Mouse (Mus musculus) midbrain, embryonic 14.5 days (tissue): ENCODE measurements around the gene Gm49325. TPM values are rescaled to one million over a fixed set of nuclear protein-coding genes. Genes with fewer than 3 reads are reported as not detected.

Experiments
- ATAC-seq: fragments of 200-750 bp; cut with Nextera tagmentation; 2 replicates; pipeline ENCODE4 v1.8.0; 2017; ENCODE audit warnings: moderate number of reproducible peaks, moderate library complexity; ENCODE audit not compliant: low FRiP score, low TSS enrichment
- DNase-seq: peaks from one replicate; pipeline ENCODE4 v3.0.0-alpha.2; 2015
- H3K27ac ChIP-seq: fragments of 300-500 bp; sonication (generic); replicated peaks from 2 replicates; pipeline ENCODE4 v1.5.1; 2014; ENCODE audit warnings: mild to moderate bottlenecking, low read depth, low read length, moderate library complexity
- H3K27me3 ChIP-seq: fragments of 300-500 bp; sonication (generic); 2 replicates; pipeline ENCODE4 v1.6.1; 2014; ENCODE audit warnings: low read length, control low read depth, mixed read lengths; ENCODE audit not compliant: control insufficient read depth, insufficient read depth
- H3K36me3 ChIP-seq: fragments of 300-500 bp; sonication (generic); 2 replicates; pipeline ENCODE4 v1.6.1; 2014; ENCODE audit warnings: low read length, control low read depth; ENCODE audit not compliant: control insufficient read depth, insufficient read depth
- H3K4me1 ChIP-seq: fragments of 300-500 bp; sonication (generic); 2 replicates; pipeline ENCODE4 v1.6.1; 2014; ENCODE audit warnings: mild to moderate bottlenecking, antibody characterized with exemption, low read length, control low read depth; ENCODE audit not compliant: control insufficient read depth, insufficient read depth
- H3K4me2 ChIP-seq: fragments of 300-500 bp; sonication (generic); 2 replicates; pipeline ENCODE4 v1.6.1; 2014; ENCODE audit warnings: mild to moderate bottlenecking, low read length, moderate library complexity
- H3K4me3 ChIP-seq: fragments of 300-500 bp; sonication (generic); replicated peaks from 2 replicates; pipeline ENCODE4 v1.5.1; 2014; ENCODE audit warnings: low read depth, low read length
- H3K9ac ChIP-seq: fragments of 300-500 bp; sonication (generic); replicated peaks from 2 replicates; pipeline ENCODE4 v1.6.1; 2014; ENCODE audit warnings: mild to moderate bottlenecking, low read length, moderate library complexity
- H3K9me3 ChIP-seq: fragments of 300-500 bp; sonication (generic); 2 replicates; pipeline ENCODE4 v1.6.1; 2016; ENCODE audit warnings: low read length, control low read depth, mixed read lengths; ENCODE audit not compliant: control insufficient read depth
- WGBS: fragments of 180-500 bp; shearing (Covaris S2); extraction: QIAGEN DNeasy Blood & Tissue Kit; methylation state at CpG from one replicate; pipeline ENCODE4 v1.1.7; 2014; 5-methylcytosine and 5-hydroxymethylcytosine counted together
- polyA plus RNA-seq: library from polyadenylated mRNA; unstranded; fragments of >200 nt; fragmentation: Nextera tagmentation; extraction: Ambion mirVana; gene quantifications from 2 replicates; pipeline ENCODE4 v1.2.1, GENCODE M21; 2014

Gm49325 gene
- polyA plus RNA-seq: 16.3 TPM in 1 of 2 replicates, not detected in the other

DNA sequence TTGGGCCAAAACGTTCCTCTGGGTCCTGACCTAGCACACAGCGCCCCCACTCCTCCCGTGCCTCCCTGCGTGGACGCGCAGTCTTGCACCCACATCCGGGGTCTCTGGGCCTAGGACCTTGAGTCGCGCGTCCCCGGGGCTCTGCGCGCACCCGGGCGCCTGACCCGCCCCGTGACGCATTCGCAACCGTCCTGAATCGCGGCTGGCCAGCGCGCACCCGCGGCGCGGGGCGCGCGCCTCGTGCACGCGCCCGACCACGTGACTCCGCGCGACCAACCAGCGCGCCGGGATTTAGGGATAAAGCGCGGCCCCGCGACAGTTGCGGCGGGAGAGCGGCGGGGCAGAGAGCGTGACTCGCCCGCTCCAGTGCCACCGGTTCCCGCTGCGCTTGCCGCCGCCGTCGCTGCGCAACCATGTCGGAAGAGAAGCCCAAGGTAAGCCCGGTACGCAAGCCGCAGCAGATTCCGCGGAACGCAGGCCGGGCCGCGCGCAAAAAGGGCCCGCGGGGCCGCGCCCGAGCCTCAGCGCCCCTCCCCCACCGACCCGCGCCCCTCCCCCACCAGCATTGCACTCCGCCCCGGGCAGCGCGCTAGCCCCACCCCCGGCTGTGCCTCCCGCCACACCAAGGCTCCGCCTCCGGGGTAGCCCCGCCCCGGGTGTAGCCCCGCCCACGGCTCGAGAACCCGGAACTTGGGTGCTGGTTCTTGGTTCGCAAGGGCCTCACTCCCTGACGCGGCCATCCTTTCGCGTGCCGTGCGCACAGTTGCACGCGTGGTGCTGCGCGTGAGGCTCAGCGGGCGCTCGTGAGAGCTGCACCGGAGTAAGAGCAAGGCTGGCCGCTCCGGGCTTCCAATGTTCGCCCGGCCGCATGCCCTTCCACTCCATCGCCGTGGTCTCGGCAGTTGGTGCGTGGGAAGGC lies at the start of gene Gm49325, which contains the start of gene Sumo3:
Gene Gm49325 (plus strand): TSS at position 290 of the 919 bp plus-strand sequence.
Gene Sumo3 (plus strand): TSS at position 190 of the 919 bp plus-strand sequence.
- H3K9me3 ChIP-seq: no peaks in the 10 kb centered on the region
- peaks cover 12% of the 10 kb centered on the region for H3K4me1 ChIP-seq
- peak within 1 kb of the TSS; percentile 86 for H3K4me2 ChIP-seq
- 1% methylated on average over 117 of the region's 119 CpGs for WGBS
- DNase-seq (peak; percentile 93), ATAC-seq (peak; percentile 87)
- peaks cover 18% of the 10 kb centered on the region for H3K36me3 ChIP-seq
- peak within 1 kb of the TSS; percentile 95 for H3K27ac ChIP-seq
- peak within 1 kb of the TSS; percentile 75 for H3K9ac ChIP-seq
- H3K4me3 ChIP-seq: peak within 1 kb of the TSS; percentile 71
- no peaks in the 10 kb centered on the region for H3K27me3 ChIP-seq

DNA sequence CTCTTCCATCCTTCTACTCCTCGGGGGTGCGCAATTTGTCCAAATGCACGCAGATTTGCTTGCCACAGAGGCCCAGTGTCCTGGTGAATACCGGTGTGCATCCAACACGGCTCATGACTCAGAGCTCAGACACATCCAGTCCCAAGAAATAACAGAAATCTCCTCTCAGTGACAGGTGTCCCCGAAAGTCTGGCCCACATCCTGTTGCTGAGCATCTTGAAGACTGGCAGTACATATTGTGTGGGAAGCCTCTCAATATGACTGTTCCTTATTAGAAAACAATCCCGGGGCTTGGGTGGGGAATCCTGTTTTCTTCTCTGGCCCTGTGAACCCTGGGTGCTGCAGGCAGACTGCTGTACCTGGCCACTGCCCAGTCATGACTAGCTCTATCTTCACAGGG lies 49.4 kb upstream of the Gm49325 start:
- H3K4me3 ChIP-seq: no peak overlapping the region
- ATAC-seq: no peak
- H3K27ac ChIP-seq: no peak overlapping the region
- WGBS: 94% methylated on average over 7 of the region's 7 CpGs
- H3K4me2 ChIP-seq: no peak overlapping the region
- H3K27me3 ChIP-seq: no peaks in the 10 kb centered on the region
- H3K4me1 ChIP-seq: no peaks in the 10 kb centered on the region
- no peak overlapping the region for H3K9ac ChIP-seq
- H3K36me3 ChIP-seq: no peaks in the 10 kb centered on the region
- no peak for DNase-seq
- no peaks in the 10 kb centered on the region for H3K9me3 ChIP-seq

DNA sequence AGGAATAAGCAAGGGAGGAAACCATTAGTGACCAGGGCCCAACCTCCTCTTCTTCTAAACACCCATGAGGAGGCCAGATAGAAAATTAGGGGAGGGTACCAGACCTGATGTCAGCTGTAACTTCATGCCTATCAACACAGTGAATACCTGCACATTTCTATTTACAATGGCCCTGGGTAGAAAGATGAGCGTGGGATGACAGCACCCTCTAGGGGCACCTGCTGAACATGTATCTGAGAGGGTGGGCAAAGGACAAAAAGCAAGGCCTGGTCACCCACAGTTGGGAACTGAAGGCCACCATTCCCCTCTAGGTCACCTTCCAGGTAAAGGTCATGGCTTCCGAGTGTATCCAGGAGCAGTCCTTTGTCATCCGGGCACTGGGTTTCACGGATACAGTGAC lies 48.4 kb upstream of the Gm49325 start:
- Histone ChIP-seq H3K4me2 (no peak overlapping the region), H3K27me3 (no peaks in the 10 kb centered on the region), H3K4me3 (no peak overlapping the region), H3K9ac (no peak overlapping the region), H3K36me3 (no peaks in the 10 kb centered on the region), H3K27ac (no peak overlapping the region), H3K9me3 (no peaks in the 10 kb centered on the region), H3K4me1 (no peaks in the 10 kb centered on the region)
- DNase-seq (no peak), ATAC-seq (no peak)
- WGBS: 84% methylated on average over 4 of the region's 4 CpGs

DNA sequence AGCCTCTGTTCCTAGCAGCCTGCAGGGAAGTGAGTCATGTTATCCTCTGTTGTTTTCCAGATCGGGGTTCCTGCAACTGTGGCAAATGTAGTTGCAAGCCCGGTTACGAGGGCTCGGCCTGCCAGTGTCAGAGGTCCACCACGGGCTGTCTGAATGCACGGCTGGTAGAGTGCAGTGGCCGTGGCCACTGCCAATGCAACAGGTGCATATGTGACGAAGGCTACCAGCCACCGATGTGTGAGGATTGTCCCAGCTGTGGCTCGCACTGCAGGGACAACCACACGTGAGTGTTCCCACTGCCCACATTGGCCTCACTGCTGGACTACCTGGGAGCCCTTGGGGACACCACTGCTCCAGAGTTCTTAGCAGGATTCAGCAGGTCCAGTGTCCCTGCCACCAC lies 45.9 kb upstream of the Gm49325 start:
- Histone ChIP-seq H3K9ac (no peak overlapping the region), H3K27ac (no peak overlapping the region), H3K4me3 (no peak overlapping the region), H3K36me3 (no peaks in the 10 kb centered on the region), H3K27me3 (no peaks in the 10 kb centered on the region), H3K4me1 (no peaks in the 10 kb centered on the region), H3K9me3 (no peaks in the 10 kb centered on the region), H3K4me2 (no peak overlapping the region)
- ATAC-seq (no peak), DNase-seq (no peak)
- 88% methylated on average over 11 of the region's 11 CpGs for WGBS

DNA sequence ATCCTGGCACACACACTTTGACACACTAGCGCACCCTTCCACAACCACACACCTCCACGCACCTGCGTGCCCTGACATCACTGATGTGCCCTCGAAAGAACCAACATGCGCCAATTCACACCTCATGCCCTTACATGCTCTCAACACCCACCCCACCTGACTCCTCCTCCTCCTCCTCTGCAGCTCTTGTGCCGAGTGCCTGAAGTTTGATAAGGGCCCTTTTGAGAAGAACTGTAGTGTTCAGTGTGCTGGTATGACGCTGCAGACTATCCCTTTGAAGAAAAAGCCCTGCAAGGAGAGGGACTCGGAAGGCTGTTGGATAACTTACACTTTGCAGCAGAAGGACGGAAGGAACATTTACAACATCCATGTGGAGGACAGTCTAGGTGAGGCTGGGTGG lies 45.2 kb upstream of the Gm49325 start:
- H3K9ac ChIP-seq: no peak overlapping the region

DNA sequence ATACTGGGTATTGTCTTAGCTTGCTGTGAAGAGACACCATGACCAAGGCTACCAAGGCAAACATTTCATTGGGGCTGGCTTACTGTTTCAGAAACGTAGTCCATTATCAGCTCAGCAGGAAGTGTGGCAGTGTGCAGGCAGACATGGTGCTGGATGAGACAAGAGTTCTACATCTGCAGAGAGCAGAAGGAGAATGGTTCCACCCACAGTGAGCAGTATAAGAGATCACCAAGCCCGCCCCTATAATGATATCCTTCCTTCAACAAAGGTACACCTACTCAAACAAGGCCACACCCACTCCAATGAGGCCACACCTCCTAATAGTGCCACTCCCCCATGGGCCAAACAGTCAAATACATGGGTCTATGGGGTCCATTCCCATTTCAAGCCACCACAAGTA lies 44.5 kb upstream of the Gm49325 start:
- Histone ChIP-seq H3K27ac (no peak overlapping the region), H3K4me3 (no peak overlapping the region), H3K4me1 (no peaks in the 10 kb centered on the region), H3K9ac (no peak overlapping the region), H3K4me2 (no peak overlapping the region), H3K27me3 (no peaks in the 10 kb centered on the region), H3K36me3 (no peaks in the 10 kb centered on the region), H3K9me3 (no peaks in the 10 kb centered on the region)
- 76% methylated on average over 2 of the region's 2 CpGs for WGBS
- no peak for ATAC-seq
- DNase-seq: no peak

More for the DNA sequence above, 45.2 kb upstream of the Gm49325 start:
- H3K9me3 ChIP-seq: no peaks in the 10 kb centered on the region
- no peak overlapping the region for H3K4me2 ChIP-seq
- 91% methylated on average over 9 of the region's 9 CpGs for WGBS
- H3K4me1 ChIP-seq: no peaks in the 10 kb centered on the region
- ATAC-seq (no peak), DNase-seq (no peak)
- H3K27ac ChIP-seq: no peak overlapping the region
- H3K27me3 ChIP-seq: no peaks in the 10 kb centered on the region
- no peak overlapping the region for H3K4me3 ChIP-seq
- H3K36me3 ChIP-seq: no peaks in the 10 kb centered on the region

DNA sequence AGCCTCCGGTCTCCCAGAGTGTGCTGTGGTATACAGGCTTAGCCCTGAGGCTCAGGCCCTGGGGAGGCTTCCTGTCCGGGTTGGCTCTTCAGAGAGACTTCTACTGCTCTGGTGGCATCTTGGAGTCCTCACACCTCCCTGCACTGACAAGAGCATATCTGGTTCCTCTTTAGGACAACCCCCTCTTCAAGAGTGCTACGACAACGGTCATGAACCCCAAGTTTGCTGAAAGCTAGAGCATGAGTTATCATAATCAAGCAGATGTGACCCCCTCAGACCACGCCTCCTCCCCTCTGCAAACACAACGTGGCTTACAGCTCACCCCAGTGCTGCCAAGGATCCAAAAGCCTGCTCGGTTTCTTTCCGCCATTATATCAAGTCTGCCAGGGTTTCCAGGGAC lies 41.0 kb upstream of the Gm49325 start:
- Histone ChIP-seq H3K9ac (no peak overlapping the region), H3K4me3 (no peak overlapping the region), H3K4me2 (no peak overlapping the region), H3K36me3 (no peaks in the 10 kb centered on the region), H3K27me3 (no peaks in the 10 kb centered on the region), H3K27ac (no peak overlapping the region), H3K9me3 (no peaks in the 10 kb centered on the region), H3K4me1 (no peaks in the 10 kb centered on the region)
- DNase-seq: no peak
- WGBS: 85% methylated on average over 8 of the region's 8 CpGs
- ATAC-seq: no peak

DNA sequence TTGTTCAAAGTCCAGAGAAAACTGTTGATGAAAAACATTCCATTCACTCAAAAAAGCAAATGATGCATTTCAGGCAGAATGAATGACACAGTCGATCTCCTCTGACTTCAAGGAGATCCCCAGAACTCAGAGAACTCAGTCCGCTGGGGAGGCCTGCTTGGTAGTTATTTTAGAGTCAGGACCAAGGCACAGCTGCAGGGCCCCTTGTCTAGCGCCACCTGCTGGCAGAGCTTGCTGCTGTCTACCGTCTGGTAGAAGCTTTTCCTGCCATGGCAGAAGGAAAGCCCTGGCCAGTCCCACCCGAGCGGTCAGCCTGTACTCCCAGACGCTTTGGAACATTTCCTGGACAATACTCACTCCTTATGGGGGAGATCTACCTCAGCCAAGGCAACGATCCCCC lies 39.3 kb upstream of the Gm49325 start:
- DNase-seq: peak; percentile 66
- Histone ChIP-seq H3K27ac (no peak overlapping the region), H3K9ac (no peak overlapping the region), H3K4me1 (no peaks in the 10 kb centered on the region), H3K27me3 (no peaks in the 10 kb centered on the region), H3K4me2 (no peak overlapping the region), H3K9me3 (no peaks in the 10 kb centered on the region), H3K36me3 (no peaks in the 10 kb centered on the region), H3K4me3 (no peak overlapping the region)
- 34% methylated on average over 8 of the region's 8 CpGs for WGBS
- no peak for ATAC-seq

DNA sequence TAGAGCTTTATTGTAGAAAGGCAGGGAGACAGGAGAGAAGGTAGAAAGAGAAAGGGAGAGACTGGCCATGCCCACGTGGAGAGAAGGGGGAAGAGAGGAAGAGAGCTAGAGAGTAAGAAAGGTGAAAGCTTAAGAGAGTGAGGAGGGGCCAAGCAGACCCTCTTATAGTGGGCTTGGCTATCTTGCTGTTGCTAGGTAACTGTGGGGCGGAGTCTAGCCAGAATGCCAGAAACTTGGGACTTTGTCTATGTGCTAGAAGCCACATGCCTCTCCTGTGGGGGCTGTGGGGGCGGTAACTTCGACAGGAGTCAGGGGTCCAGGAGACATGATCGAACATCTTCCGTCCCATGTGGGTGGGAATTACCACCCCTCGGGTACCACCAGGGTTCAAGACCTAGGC lies 36.5 kb upstream of the Gm49325 start:
- Histone ChIP-seq H3K9ac (no peak overlapping the region), H3K4me1 (no peaks in the 10 kb centered on the region), H3K9me3 (no peaks in the 10 kb centered on the region), H3K27me3 (no peaks in the 10 kb centered on the region), H3K36me3 (no peaks in the 10 kb centered on the region), H3K27ac (no peak overlapping the region), H3K4me3 (no peak overlapping the region), H3K4me2 (no peak overlapping the region)
- ATAC-seq (no peak), DNase-seq (no peak)
- WGBS: 38% methylated on average over 7 of the region's 7 CpGs
